Mouse (Mus musculus): Measurements from ENCODE around the gene Card6.

DNA sequence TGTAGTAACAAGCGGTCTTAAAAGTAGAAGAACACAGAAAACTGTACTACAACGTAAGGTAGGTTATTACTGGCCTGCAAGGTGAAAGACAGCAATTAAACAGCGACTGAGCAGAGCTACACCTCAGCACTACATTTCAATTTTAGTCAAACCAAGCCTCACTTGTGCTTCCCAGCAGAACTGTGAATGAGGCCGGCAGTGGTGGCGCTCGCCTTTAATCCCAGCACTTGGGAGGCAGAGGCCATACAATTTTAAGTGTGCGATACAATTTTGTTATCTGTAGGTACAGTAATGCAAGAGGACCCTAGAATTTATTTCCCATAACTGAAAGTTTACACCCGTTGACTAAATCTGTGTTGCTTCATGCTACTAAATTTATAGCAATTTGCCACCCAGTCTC lies 6.8 kb upstream of the Card6 start:
- no peak for TF ChIP-seq POLR2A (IDR thresholded peaks at IDR 0.05; ENCODE audit: borderline replicate concordance, insufficient read depth, low read length)
- no peak for TF ChIP-seq CTCF (IDR thresholded peaks at IDR 0.05; ENCODE audit: borderline replicate concordance, insufficient read depth, low read depth, low read length)
